Mouse (Mus musculus) thymus, adult 2 months (tissue): ENCODE measurements at regions not wholly inside any gene's neighbourhood (a gene's known extent, or its start where the extent isn't known, plus 50 kb on each side); places are given as distances from the start of the nearest gene placed in this dataset.

Experiments
- CTCF ChIP-seq: fragments of 200-500 bp; IDR thresholded peaks from 2 replicates; pipeline ENCODE4 v1.5.1; 2012; ENCODE audit warnings: mild to moderate bottlenecking, control low read depth, low read length, moderate library complexity, borderline replicate concordance; ENCODE audit not compliant: control insufficient read depth, poor library complexity, insufficient read depth; ENCODE audit errors: extremely low read depth
- POLR2A ChIP-seq: fragments of 200-500 bp; IDR thresholded peaks from 2 replicates; pipeline ENCODE4 v1.6.1; 2012; ENCODE audit warnings: mild to moderate bottlenecking, low read length, control low read depth, moderate library complexity; ENCODE audit not compliant: control insufficient read depth, poor library complexity, insufficient read depth; ENCODE audit errors: extremely low read depth

GRCm38 (mm10) chr1:142679917-142680316 is 960.5 kb upstream of the B3galt2 start:
- TF ChIP-seq CTCF (no peak), POLR2A (no peak)
